ENCODE assay signal across 14 mouse cellular contexts in genomic region chr5:13579123-13579522, GRCm38 (mm10).
"Had no signal": no experiment of that assay in that cellular context is flagged by ENCODE, and none has a peak within 500 bp of the region (broad histone marks: within the 10 kb centered on the region; RNA-seq: fewer than 3 reads in every experiment).

No protein-coding gene starts in this region.

- H3K4me3 ChIP-seq: layer of hippocampus, adult 2 months; limb, embryonic 10.5 days; liver, embryonic 15.5 days; midbrain, embryonic 10.5 days; midbrain, embryonic 15.5 days had no signal

- DNase-seq: kidney, adult 9 months; kidney, postnatal 4 days; lung, embryonic 14.5 days; lung, postnatal 10 days; lung, postnatal 4 days; thymus, postnatal 4 days had no signal

- H3K27me3 ChIP-seq: liver, embryonic 15.5 days had no signal

- H3K4me2 ChIP-seq: liver, embryonic 11.5 days; liver, embryonic 15.5 days; lung, embryonic 14.5 days; midbrain, embryonic 15.5 days had no signal

- H3K27ac ChIP-seq: kidney, postnatal 0 days; layer of hippocampus, adult 2 months; limb, embryonic 10.5 days; liver, embryonic 15.5 days; midbrain, embryonic 10.5 days; midbrain, embryonic 15.5 days; stomach, postnatal 0 days had no signal

- H3K9me3 ChIP-seq: limb, embryonic 10.5 days; liver, embryonic 15.5 days; midbrain, embryonic 10.5 days; midbrain, embryonic 15.5 days had no signal

- H3K4me1 ChIP-seq: limb, embryonic 10.5 days; liver, embryonic 15.5 days; midbrain, embryonic 10.5 days; midbrain, embryonic 15.5 days had no signal

- H3K36me3 ChIP-seq: liver, embryonic 15.5 days; midbrain, embryonic 10.5 days; midbrain, embryonic 15.5 days had no signal

- ATAC-seq: midbrain, embryonic 15.5 days had no signal

- H3K9ac ChIP-seq: liver, embryonic 15.5 days; lung, embryonic 14.5 days; midbrain, embryonic 15.5 days had no signal
